ENCODE assay signal across 15 mouse cellular contexts in the genomic region with DNA sequence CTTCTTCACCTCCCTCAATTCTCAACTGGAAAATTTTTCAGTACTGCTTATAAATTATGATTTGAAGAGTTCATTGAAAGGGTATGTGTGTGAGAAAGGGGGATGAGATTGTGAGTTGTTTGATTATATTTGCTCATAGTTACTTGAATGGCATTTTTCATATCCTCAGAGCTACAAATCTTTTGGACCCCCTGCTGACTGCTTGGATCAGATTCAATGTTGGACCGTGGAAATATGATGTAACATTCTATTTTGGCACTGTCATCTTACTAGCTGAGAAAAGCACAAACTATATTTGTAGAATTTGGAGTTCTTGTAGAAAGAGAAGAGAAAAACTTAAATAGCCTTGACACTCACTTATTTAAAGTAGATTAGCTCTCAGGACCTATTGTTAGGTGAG. TPM values are rescaled to one million over a fixed set of nuclear protein-coding genes. Genes with fewer than 3 reads are reported as not detected.
DNase-seq lines count a peak whose midpoint lies in the region; ATAC-seq and TF ChIP-seq lines count a peak whose summit lies in the region.
"Had no signal": no experiment of that assay in that cellular context is flagged by ENCODE, and none has a peak within 500 bp of the region (broad histone marks: within the 10 kb centered on the region; RNA-seq: fewer than 3 reads in every experiment).

No protein-coding gene starts in this region.

- no peak overlapping the region for H3K4me2 ChIP-seq in heart, embryonic 13.5 days
- H3K4me2 ChIP-seq: hindbrain, embryonic 12.5 days; midbrain, embryonic 13.5 days had no signal

- no peak for TF ChIP-seq EP300 in heart, adult 2 months (IDR thresholded peaks at IDR 0.05; ENCODE audit: insufficient read depth, low read depth, low read length)

- intact Hi-C loops in heart, adult 2 months (cut with DNase I), result no loop called here
- intact Hi-C loops in left cerebral cortex, adult 2 months (cut with DNase I), result no loop called here

- peak overlapping the region; percentile 79 for H3K27ac ChIP-seq in heart, embryonic 13.5 days (replicated peaks)
- no peak overlapping the region for H3K27ac ChIP-seq in heart, adult 2 months
- 0 out of 2 replicates have a peak overlapping the region, but pooled peaks have one; percentile 86 for H3K27ac ChIP-seq in embryonic fibroblast, embryonic 13.5 days (ENCODE audit: insufficient read depth, low read length)
- no peak overlapping the region for H3K27ac ChIP-seq in left cerebral cortex, adult 2 months
- H3K27ac ChIP-seq: hindbrain, embryonic 12.5 days; macrophage; midbrain, embryonic 13.5 days had no signal

- no peak for DNase-seq in heart, adult 2 months
- DNase-seq in lung, postnatal 10 days, result peak; percentile 10
- DNase-seq in lung, postnatal 4 days, result no peak
- DNase-seq in cerebellum, adult 18-20 months, result peak; percentile 24 to 43
- no peak for DNase-seq in thymus, postnatal 36 days
- DNase-seq in left cerebral cortex, adult 2 months (ENCODE audit: extremely low spot score in 1 of 2, low spot score in 2 of 2), result no peak
- DNase-seq: adrenal gland, postnatal 10 days; kidney, postnatal 14 days had no signal

- ATAC-seq in heart, embryonic 13.5 days (ENCODE audit: extremely low read depth, insufficient number of reproducible peaks, low FRiP score, low TSS enrichment), result no peak
- ATAC-seq: intestine, postnatal 0 days; midbrain, embryonic 13.5 days had no signal

- H3K9me3 ChIP-seq in heart, embryonic 13.5 days, result no peaks in the 10 kb centered on the region
- H3K9me3 ChIP-seq: hindbrain, embryonic 12.5 days; midbrain, embryonic 13.5 days had no signal

- no peaks in the 10 kb centered on the region; the same call in 1 of the 2 replicates for H3K79me2 ChIP-seq in heart, adult 2 months (replicated peaks; ENCODE audit: control insufficient read depth, insufficient read depth, low read length)

- H3K4me3 ChIP-seq in heart, embryonic 13.5 days, result no peak overlapping the region
- H3K4me3 ChIP-seq in heart, adult 2 months, result no peak overlapping the region
- H3K4me3 ChIP-seq in embryonic fibroblast, embryonic 13.5 days (ENCODE audit: insufficient read depth, low read length), result no peak overlapping the region
- H3K4me3 ChIP-seq in left cerebral cortex, adult 2 months, result no peak overlapping the region
- H3K4me3 ChIP-seq: hindbrain, embryonic 12.5 days; midbrain, embryonic 13.5 days had no signal

- no peak for TF ChIP-seq CTCF in heart, adult 2 months (IDR thresholded peaks at IDR 0.05)
- no peak for TF ChIP-seq CTCF in embryonic fibroblast, embryonic 13.5 days (IDR thresholded peaks at IDR 0.05; ENCODE audit: borderline replicate concordance, insufficient read depth, low read length)
- TF ChIP-seq CTCF in left cerebral cortex, adult 2 months (IDR thresholded peaks at IDR 0.05), result no peak

- H3K9ac ChIP-seq in heart, embryonic 13.5 days, result no peak overlapping the region
- H3K9ac ChIP-seq in heart, adult 2 months (ENCODE audit: low read depth, low read length), result no peak overlapping the region
- H3K9ac ChIP-seq: hindbrain, embryonic 12.5 days; midbrain, embryonic 13.5 days had no signal

- no peak for TF ChIP-seq POLR2A in heart, adult 2 months (IDR thresholded peaks at IDR 0.05; ENCODE audit: insufficient read depth, low read depth, low read length)
- TF ChIP-seq POLR2A in embryonic fibroblast, embryonic 13.5 days (IDR thresholded peaks at IDR 0.05; ENCODE audit: low read depth, low read length), result no peak

- no peaks in the 10 kb centered on the region for H3K27me3 ChIP-seq in heart, embryonic 13.5 days (replicated peaks)
- no peaks in the 10 kb centered on the region for H3K27me3 ChIP-seq in heart, adult 2 months (ENCODE audit: control insufficient read depth, insufficient read depth, low read length)
- H3K27me3 ChIP-seq: hindbrain, embryonic 12.5 days; midbrain, embryonic 13.5 days had no signal

- 63% methylated on average over 1 of the region's 1 CpGs for WGBS in heart, embryonic 13.5 days
- WGBS in heart, adult 2 months, result 26% methylated on average over 1 of the region's 1 CpGs

- peaks cover 18% of the 10 kb centered on the region for H3K4me1 ChIP-seq in heart, embryonic 13.5 days
- peaks cover 2% of the 10 kb centered on the region; the same call in 1 of the 2 replicates for H3K4me1 ChIP-seq in heart, adult 2 months (ENCODE audit: control insufficient read depth, insufficient read depth, low read length)
- H3K4me1 ChIP-seq in embryonic fibroblast, embryonic 13.5 days (ENCODE audit: control insufficient read depth, insufficient read depth, low read length), result peaks cover 9% of the 10 kb centered on the region
- H3K4me1 ChIP-seq: hindbrain, embryonic 12.5 days; midbrain, embryonic 13.5 days had no signal

- H3K36me3 ChIP-seq in heart, embryonic 13.5 days, result peaks cover 6% of the 10 kb centered on the region; the same call in 1 of the 2 replicates
- H3K36me3 ChIP-seq in heart, adult 2 months (ENCODE audit: control insufficient read depth, insufficient read depth, low read length), result peaks cover 2% of the 10 kb centered on the region; the same call in 1 of the 2 replicates
- H3K36me3 ChIP-seq: hindbrain, embryonic 12.5 days had no signal

RNA-seq across cellular contexts. Expression of a gene that starts 43.5 kb away (rescaled TPM):
- 7.7 and 8.4 TPM in 2 replicates for polyA plus RNA-seq in heart, embryonic 13.5 days (2015; fragmentation: Nextera tagmentation; extraction: Ambion mirVana)
- 1 to 10 TPM; 6.4 to 6.6 TPM for total RNA-seq in heart, adult 2 months (2021)
- polyA plus RNA-seq in heart, adult 2 months (2012; rRNA removed), result 3.5 and 4.3 TPM in 2 replicates
- 7.5 and 11.6 TPM in 2 replicates for polyA plus RNA-seq in embryonic fibroblast, embryonic 13.5 days (2011; ENCODE audit: insufficient read length, low read depth, missing spikeins)
- 1 to 10 TPM; 6.5 to 7.3 TPM for total RNA-seq in left cerebral cortex, adult 2 months (2021)

RNA-seq across cellular contexts. Expression of a gene that starts 55.8 kb away (rescaled TPM):
- 0.09 and 0.14 TPM in 2 replicates for polyA plus RNA-seq in heart, embryonic 13.5 days (2015; fragmentation: Nextera tagmentation; extraction: Ambion mirVana)
- under 1 TPM; 0.07 to 0.29 TPM for total RNA-seq in heart, adult 2 months (2021)
- 0.18 and 0.27 TPM in 2 replicates for polyA plus RNA-seq in heart, adult 2 months (2012; rRNA removed)
- polyA plus RNA-seq in embryonic fibroblast, embryonic 13.5 days (2011; ENCODE audit: insufficient read length, low read depth, missing spikeins), result 57.3 and 86.3 TPM in 2 replicates
- total RNA-seq in left cerebral cortex, adult 2 months (2021), result 1 to 10 TPM in 1 of 2 experiments, under 1 TPM in 1; 0.87 to 1.1 TPM
- polyA plus RNA-seq: intestine, postnatal 0 days; macrophage; spleen, adult 2 months had no signal

Comparison
In these comparisons a context has a peak if more than half of its experiments do, and no peak if none do; other contexts are left out.
1. H3K27ac ChIP-seq: peak in heart, embryonic 13.5 days (single experiment) and embryonic fibroblast, embryonic 13.5 days (single experiment); none in heart, adult 2 months (single experiment) and left cerebral cortex, adult 2 months (single experiment).
2. DNase-seq: peak in lung, postnatal 10 days (single experiment) and cerebellum, adult 18-20 months (2 of 2); none in heart, adult 2 months (0 of 2), lung, postnatal 4 days (0 of 2), thymus, postnatal 36 days (0 of 2) and left cerebral cortex, adult 2 months (0 of 2).
3. RNA of a gene that starts 55.8 kb away (polyA plus RNA-seq): 57.3 to 86.3 TPM in embryonic fibroblast, embryonic 13.5 days; 0.18 to 0.27 TPM in heart, adult 2 months and 0.09 to 0.14 TPM in heart, embryonic 13.5 days; every median in the first group is over 10 times any median in the second.